Mouse (Mus musculus) midbrain, embryonic 16.5 days (tissue): Measurements from ENCODE around the gene Hps1. TPM values are rescaled to one million over a fixed set of nuclear protein-coding genes. Genes with fewer than 3 reads are reported as not detected.

Source experiments
- ATAC-seq: fragments of 200-750 bp; cut with Nextera tagmentation; 2 replicates; pipeline ENCODE4 v1.8.0; 2017; ENCODE audit warnings: moderate TSS enrichment
- H3K27ac ChIP-seq: fragments of 300-500 bp; sonication (generic); 2 replicates; pipeline ENCODE4 v1.5.1; 2014; ENCODE audit warnings: mild to moderate bottlenecking, low read length, mixed read lengths
- H3K27me3 ChIP-seq: fragments of 300-500 bp; sonication (generic); 2 replicates; pipeline ENCODE4 v1.6.1; 2014; ENCODE audit warnings: low read depth, low read length, mixed read lengths; ENCODE audit not compliant: control insufficient read depth, insufficient read depth
- H3K36me3 ChIP-seq: fragments of 300-500 bp; sonication (generic); 2 replicates; pipeline ENCODE4 v1.6.1; 2014; ENCODE audit warnings: mild to moderate bottlenecking, low read length, moderate library complexity, mixed read lengths; ENCODE audit not compliant: control insufficient read depth, insufficient read depth
- H3K4me1 ChIP-seq: fragments of 300-500 bp; sonication (generic); 2 replicates; pipeline ENCODE4 v1.6.1; 2014; ENCODE audit warnings: mild to moderate bottlenecking, low read length, mixed read lengths; ENCODE audit not compliant: control insufficient read depth, insufficient read depth
- H3K4me2 ChIP-seq: fragments of 300-500 bp; sonication (generic); 2 replicates; pipeline ENCODE4 v1.6.1; 2014; ENCODE audit warnings: mild to moderate bottlenecking, low read length, mixed read lengths
- H3K4me3 ChIP-seq: fragments of 300-500 bp; sonication (generic); 2 replicates; pipeline ENCODE4 v1.5.1; 2014; ENCODE audit warnings: low read depth, mild to moderate bottlenecking, low read length, moderate library complexity, mixed read lengths
- H3K9ac ChIP-seq: fragments of 300-500 bp; sonication (generic); 2 replicates; pipeline ENCODE4 v1.6.1; 2014; ENCODE audit warnings: low read depth, low read length, mixed read lengths
- H3K9me3 ChIP-seq: fragments of 300-500 bp; sonication (generic); replicated peaks from 2 replicates; pipeline ENCODE4 v1.6.1; 2014; ENCODE audit warnings: mild to moderate bottlenecking, low read length, mixed read lengths; ENCODE audit not compliant: control insufficient read depth, poor library complexity, severe bottlenecking
- WGBS: fragments of 180-500 bp; shearing (Covaris S2); extraction: QIAGEN DNeasy Blood & Tissue Kit; methylation state at CpG from one replicate; pipeline ENCODE4 v1.1.7; 2014; 5-methylcytosine and 5-hydroxymethylcytosine counted together
- polyA plus RNA-seq: library from polyadenylated mRNA; unstranded; fragments of >200 nt; fragmentation: Nextera tagmentation; extraction: Ambion mirVana; gene quantifications from 2 replicates; pipeline ENCODE4 v1.2.1, GENCODE M21; 2015

The Hps1 gene
- polyA plus RNA-seq, 1 experiment from 2014 or later: 11.7 TPM

DNA sequence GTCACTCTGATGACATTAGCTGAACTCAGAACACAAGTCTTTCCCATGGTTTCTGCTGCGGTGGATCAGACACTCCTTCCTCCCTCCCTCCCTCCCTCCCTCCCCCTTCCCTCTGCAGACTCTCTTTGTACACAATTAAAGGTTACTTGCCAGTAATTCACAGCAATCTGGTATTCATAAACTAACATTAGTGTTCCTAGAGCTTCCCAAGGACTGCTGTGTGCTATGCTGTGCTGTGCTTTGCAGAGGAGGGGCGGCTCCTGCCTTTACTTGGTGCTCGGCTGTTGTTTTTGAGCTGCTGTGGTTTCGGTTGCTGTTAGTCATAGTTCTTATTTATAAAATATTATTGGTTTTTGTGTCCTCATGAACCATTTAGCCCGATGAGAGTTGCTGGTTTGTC, 62.1 kb downstream of the Hps1 start:
- 80% methylated on average over 5 of the region's 5 CpGs for WGBS
- Histone ChIP-seq H3K36me3 (no peaks in the 10 kb centered on the region), H3K9me3 (no peaks in the 10 kb centered on the region), H3K4me1 (no peaks in the 10 kb centered on the region), H3K9ac (no peak overlapping the region), H3K27me3 (no peaks in the 10 kb centered on the region), H3K4me3 (no peak overlapping the region), H3K4me2 (no peak overlapping the region), H3K27ac (no peak overlapping the region)
- ATAC-seq: no peak

DNA sequence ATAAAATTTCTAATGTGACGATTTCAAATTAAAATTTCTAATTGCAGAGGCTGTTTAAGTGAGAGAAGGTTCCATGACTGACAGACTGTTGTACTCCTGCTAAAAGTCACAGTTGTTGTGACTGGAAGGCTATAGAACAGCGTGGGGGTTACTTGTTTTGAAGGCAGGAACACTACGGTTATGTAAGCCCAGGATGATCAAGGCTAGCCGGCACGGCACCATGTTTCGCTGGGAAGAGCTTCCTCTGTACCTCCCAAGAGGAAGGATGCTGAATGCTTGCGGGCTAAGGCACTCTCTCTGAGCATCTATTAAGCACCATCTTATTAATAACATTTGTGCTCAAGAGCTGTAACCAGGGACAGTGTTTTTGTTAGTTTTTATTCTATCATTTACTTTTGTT, 63.3 kb downstream of the Hps1 start:
- no peak for ATAC-seq
- H3K9ac ChIP-seq: no peak overlapping the region
- H3K4me3 ChIP-seq: no peak overlapping the region
- no peak overlapping the region for H3K27ac ChIP-seq
- H3K36me3 ChIP-seq: no peaks in the 10 kb centered on the region
- H3K4me2 ChIP-seq: no peak overlapping the region
- H3K27me3 ChIP-seq: no peaks in the 10 kb centered on the region
- no peaks in the 10 kb centered on the region for H3K4me1 ChIP-seq
- H3K9me3 ChIP-seq: no peaks in the 10 kb centered on the region
- WGBS: 69% methylated on average over 7 of the region's 7 CpGs

DNA sequence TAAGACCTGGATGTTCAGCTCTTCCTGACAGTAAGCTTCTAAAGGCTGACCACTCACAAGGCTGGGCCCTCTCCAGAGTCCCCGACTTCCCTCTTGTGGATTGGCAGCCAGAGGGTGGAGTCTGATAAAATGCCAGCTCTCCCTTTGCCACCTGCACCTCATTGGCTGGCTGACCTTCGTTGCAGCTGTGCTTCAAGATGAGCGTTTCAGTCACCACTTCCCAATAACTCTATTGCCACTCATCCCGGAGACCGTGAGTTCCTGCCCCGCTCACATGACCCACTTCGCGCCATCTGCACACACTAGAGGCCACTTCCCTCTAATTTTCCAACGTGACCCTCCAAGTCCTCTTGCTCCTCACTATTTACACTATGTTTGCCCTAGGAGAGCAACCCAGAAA, 66.0 kb downstream of the Hps1 start:
- H3K4me1 ChIP-seq: no peaks in the 10 kb centered on the region
- WGBS: 85% methylated on average over 9 of the region's 9 CpGs
- no peaks in the 10 kb centered on the region for H3K36me3 ChIP-seq
- no peak overlapping the region for H3K4me3 ChIP-seq
- no peaks in the 10 kb centered on the region for H3K27me3 ChIP-seq
- no peak overlapping the region for H3K27ac ChIP-seq
- H3K9me3 ChIP-seq: no peaks in the 10 kb centered on the region
- no peak overlapping the region for H3K4me2 ChIP-seq
- ATAC-seq: no peak
- no peak overlapping the region for H3K9ac ChIP-seq

Other genes starting within 250 kb of the Hps1 start
- gene Loxl4, start 167.2 kb downstream of the Hps1 start, polyA plus RNA-seq: 0.13 and 0.17 TPM in 2 replicates
- 2.3 and 2.8 TPM in 2 replicates for gene Pyroxd2, start 27.2 kb downstream of the Hps1 start, polyA plus RNA-seq